Mouse (Mus musculus) cerebellum, adult 2 months (tissue): ENCODE data around the gene Taar9.

Experiments
- CTCF ChIP-seq: fragments of 200-500 bp; IDR thresholded peaks from 2 replicates; pipeline ENCODE4 v1.5.1; 2011; ENCODE audit warnings: low read depth, mild to moderate bottlenecking, control low read depth, low read length, moderate library complexity, borderline replicate concordance; ENCODE audit not compliant: insufficient read depth
- POLR2A ChIP-seq: fragments of 200-500 bp; IDR thresholded peaks from 2 replicates; pipeline ENCODE4 v1.6.1; 2011; ENCODE audit warnings: low read length, control low read depth, borderline replicate concordance; ENCODE audit not compliant: insufficient read depth

GRCm38 (mm10) chr10:24132273-24132672 lies 22.9 kb upstream of the Taar9 start:
- TF ChIP-seq CTCF: no peak
- no peak for TF ChIP-seq POLR2A
